Mouse (Mus musculus): ENCODE measurements around the gene Cmtr2.

GRCm38 (mm10) chr8:110230803-110231202 is 15.3 kb downstream of the Cmtr2 start:
- no peak for TF ChIP-seq GATA1 (IDR thresholded peaks at IDR 0.05; ENCODE audit: borderline replicate concordance, low read length)
- TF ChIP-seq FLI1 (IDR thresholded peaks at IDR 0.05; ENCODE audit: low read length): no peak
